Mouse (Mus musculus) limb, embryonic 13.5 days (tissue): ENCODE results near the gene Tnfrsf9. TPM values are rescaled to one million over a fixed set of nuclear protein-coding genes. Genes with fewer than 3 reads are reported as not detected.
A peak's percentile ranks its signal among the peaks of the same experiment; 100 is the strongest.

Experiments
- ATAC-seq: fragments of 200-750 bp; cut with Nextera tagmentation; 2 replicates; pipeline ENCODE4 v1.8.0; 2017; ENCODE audit warnings: low read depth, moderate number of reproducible peaks, moderate TSS enrichment; ENCODE audit not compliant: low FRiP score
- H3K27ac ChIP-seq: fragments of 300-500 bp; sonication (generic); 2 replicates; pipeline ENCODE4 v1.5.1; 2015; ENCODE audit warnings: inconsistent platforms, mild to moderate bottlenecking, moderate library complexity
- H3K27me3 ChIP-seq: fragments of 300-500 bp; sonication (generic); 2 replicates; pipeline ENCODE4 v1.6.1; 2015; ENCODE audit warnings: mild to moderate bottlenecking, inconsistent platforms
- H3K36me3 ChIP-seq: fragments of 300-500 bp; sonication (generic); 2 replicates; pipeline ENCODE4 v1.6.1; 2015; ENCODE audit warnings: inconsistent platforms, mild to moderate bottlenecking, moderate library complexity
- H3K4me1 ChIP-seq: fragments of 300-500 bp; sonication (generic); 2 replicates; pipeline ENCODE4 v1.6.1; 2015; ENCODE audit warnings: inconsistent platforms
- H3K4me2 ChIP-seq: fragments of 300-500 bp; sonication (generic); replicated peaks from 2 replicates; pipeline ENCODE4 v1.6.1; 2015; ENCODE audit warnings: inconsistent platforms, mild to moderate bottlenecking, moderate library complexity
- H3K4me3 ChIP-seq: fragments of 300-500 bp; sonication (generic); 2 replicates; pipeline ENCODE4 v1.5.1; 2015; ENCODE audit warnings: moderate library complexity, mild to moderate bottlenecking, inconsistent platforms
- H3K9ac ChIP-seq: fragments of 300-500 bp; sonication (generic); 2 replicates; pipeline ENCODE4 v1.6.1; 2015; ENCODE audit warnings: mild to moderate bottlenecking, inconsistent platforms
- H3K9me3 ChIP-seq: fragments of 300-500 bp; sonication (generic); 2 replicates; pipeline ENCODE4 v1.6.1; 2016; ENCODE audit warnings: inconsistent platforms
- WGBS: fragments of 180-500 bp; shearing (Covaris S2); methylation state at CpG from one replicate; pipeline ENCODE4 v1.1.7; 2015; 5-methylcytosine and 5-hydroxymethylcytosine counted together
- polyA plus RNA-seq: library from polyadenylated mRNA; unstranded; fragments of >200 nt; fragmentation: Nextera tagmentation; extraction: Ambion mirVana; gene quantifications from 2 replicates; pipeline ENCODE4 v1.2.1, GENCODE M21; 2015

Tnfrsf9 gene
- polyA plus RNA-seq, 1 experiment from 2014 or later, result 0.51 TPM

GRCm38 (mm10) chr4:150917336-150918027 lies 3.1 kb downstream of the Tnfrsf9 start:
- Histone ChIP-seq H3K4me2 (no peak overlapping the region), H3K27me3 (no peaks in the 10 kb centered on the region), H3K36me3 (no peaks in the 10 kb centered on the region), H3K27ac (no peak overlapping the region), H3K4me1 (peaks cover 17% of the 10 kb centered on the region), H3K9ac (no peak overlapping the region), H3K4me3 (no peak overlapping the region), H3K9me3 (no peaks in the 10 kb centered on the region)
- ATAC-seq, result no peak
- 75% methylated on average over 8 of the region's 8 CpGs for WGBS

GRCm38 (mm10) chr4:150921206-150921605 lies 6.8 kb downstream of the Tnfrsf9 start:
- 74% methylated on average over 8 of the region's 8 CpGs for WGBS
- Histone ChIP-seq H3K27me3 (no peaks in the 10 kb centered on the region), H3K4me2 (no peak overlapping the region), H3K9ac (no peak overlapping the region), H3K36me3 (no peaks in the 10 kb centered on the region), H3K4me3 (no peak overlapping the region), H3K4me1 (no peaks in the 10 kb centered on the region), H3K9me3 (no peaks in the 10 kb centered on the region; the same call in 1 of the 2 replicates), H3K27ac (no peak overlapping the region)
- no peak for ATAC-seq

GRCm38 (mm10) chr4:150924308-150924707 lies 9.9 kb downstream of the Tnfrsf9 start:
- peaks cover 5% of the 10 kb centered on the region; the same call in 1 of the 2 replicates for H3K27me3 ChIP-seq
- no peaks in the 10 kb centered on the region; the same call in 1 of the 2 replicates for H3K9me3 ChIP-seq
- no peak overlapping the region for H3K27ac ChIP-seq
- WGBS, result 81% methylated on average over 13 of the region's 13 CpGs
- no peak overlapping the region for H3K9ac ChIP-seq
- no peaks in the 10 kb centered on the region for H3K4me1 ChIP-seq
- H3K36me3 ChIP-seq, result no peaks in the 10 kb centered on the region
- ATAC-seq, result no peak
- no peak overlapping the region for H3K4me3 ChIP-seq
- no peak overlapping the region for H3K4me2 ChIP-seq

GRCm38 (mm10) chr4:150924936-150925335 lies 10.6 kb downstream of the Tnfrsf9 start:
- no peak for ATAC-seq
- Histone ChIP-seq H3K9me3 (no peaks in the 10 kb centered on the region; the same call in 1 of the 2 replicates), H3K27me3 (peaks cover 5% of the 10 kb centered on the region; the same call in 1 of the 2 replicates), H3K36me3 (no peaks in the 10 kb centered on the region), H3K9ac (no peak overlapping the region), H3K4me3 (no peak overlapping the region), H3K4me2 (no peak overlapping the region), H3K27ac (no peak overlapping the region), H3K4me1 (no peaks in the 10 kb centered on the region)
- WGBS, result 82% methylated on average over 6 of the region's 6 CpGs

- 55% methylated on average over 5 of the region's 5 CpGs for WGBS
- no peaks in the 10 kb centered on the region; the same call in 1 of the 2 replicates for H3K9me3 ChIP-seq
- no peak for ATAC-seq
- no peaks in the 10 kb centered on the region for H3K4me1 ChIP-seq
- H3K27me3 ChIP-seq, result peaks cover 5% of the 10 kb centered on the region; the same call in 1 of the 2 replicates
- no peaks in the 10 kb centered on the region for H3K36me3 ChIP-seq
- H3K4me3 ChIP-seq, result no peak overlapping the region
- H3K27ac ChIP-seq, result no peak overlapping the region
- H3K9ac ChIP-seq, result no peak overlapping the region
- H3K4me2 ChIP-seq, result no peak overlapping the region
Observed at GRCm38 (mm10) chr4:150925923-150926322, 11.6 kb downstream of the Tnfrsf9 start.

GRCm38 (mm10) chr4:150926924-150927705 lies 12.8 kb downstream of the Tnfrsf9 start:
- no peak overlapping the region for H3K4me2 ChIP-seq
- no peak overlapping the region for H3K27ac ChIP-seq
- H3K9ac ChIP-seq, result no peak overlapping the region
- H3K27me3 ChIP-seq, result peaks cover 5% of the 10 kb centered on the region; the same call in 1 of the 2 replicates
- no peaks in the 10 kb centered on the region for H3K4me1 ChIP-seq
- WGBS, result 56% methylated on average over 14 of the region's 14 CpGs
- no peak overlapping the region for H3K4me3 ChIP-seq
- no peak for ATAC-seq
- H3K9me3 ChIP-seq, result no peaks in the 10 kb centered on the region; the same call in 1 of the 2 replicates
- no peaks in the 10 kb centered on the region for H3K36me3 ChIP-seq

GRCm38 (mm10) chr4:150927789-150928188 lies 13.4 kb downstream of the Tnfrsf9 start:
- WGBS, result 59% methylated on average over 10 of the region's 10 CpGs
- ATAC-seq, result no peak
- H3K27me3 ChIP-seq, result peaks cover 5% of the 10 kb centered on the region; the same call in 1 of the 2 replicates

GRCm38 (mm10) chr4:150933503-150933902 lies 19.1 kb downstream of the Tnfrsf9 start:
- 68% methylated on average over 1 of the region's 1 CpGs for WGBS
- H3K36me3 ChIP-seq, result no peaks in the 10 kb centered on the region
- no peak overlapping the region for H3K4me2 ChIP-seq

More at GRCm38 (mm10) chr4:150927789-150928188, 13.4 kb downstream of the Tnfrsf9 start:
- Histone ChIP-seq H3K4me2 (no peak overlapping the region), H3K27ac (no peak overlapping the region), H3K9ac (no peak overlapping the region; the same call in 1 of the 2 replicates), H3K9me3 (no peaks in the 10 kb centered on the region; the same call in 1 of the 2 replicates), H3K36me3 (no peaks in the 10 kb centered on the region), H3K4me1 (no peaks in the 10 kb centered on the region), H3K4me3 (no peak overlapping the region)

GRCm38 (mm10) chr4:150937293-150938062 lies 23.1 kb downstream of the Tnfrsf9 start:
- no peak overlapping the region for H3K4me3 ChIP-seq
- no peak overlapping the region for H3K9ac ChIP-seq
- H3K36me3 ChIP-seq, result no peaks in the 10 kb centered on the region
- 73% methylated on average over 16 of the region's 16 CpGs for WGBS
- no peak for ATAC-seq
- H3K27ac ChIP-seq, result no peak overlapping the region
- no peaks in the 10 kb centered on the region for H3K9me3 ChIP-seq
- H3K4me2 ChIP-seq, result peak overlapping the region; percentile 15
- H3K4me1 ChIP-seq, result no peaks in the 10 kb centered on the region
- H3K27me3 ChIP-seq, result no peaks in the 10 kb centered on the region

More at GRCm38 (mm10) chr4:150933503-150933902, 19.1 kb downstream of the Tnfrsf9 start:
- no peak for ATAC-seq
- Histone ChIP-seq H3K9ac (no peak overlapping the region), H3K27ac (no peak overlapping the region), H3K9me3 (no peaks in the 10 kb centered on the region), H3K4me1 (no peaks in the 10 kb centered on the region), H3K4me3 (no peak overlapping the region), H3K27me3 (no peaks in the 10 kb centered on the region)

GRCm38 (mm10) chr4:150938063-150938452 lies 23.7 kb downstream of the Tnfrsf9 start:
- peak overlapping the region; percentile 15 for H3K4me2 ChIP-seq

GRCm38 (mm10) chr4:150939991-150940651 lies 25.8 kb downstream of the Tnfrsf9 start:
- Histone ChIP-seq H3K4me3 (no peak overlapping the region), H3K9ac (no peak overlapping the region), H3K4me2 (no peak overlapping the region), H3K27me3 (no peaks in the 10 kb centered on the region), H3K9me3 (no peaks in the 10 kb centered on the region), H3K36me3 (no peaks in the 10 kb centered on the region), H3K27ac (no peak overlapping the region), H3K4me1 (no peaks in the 10 kb centered on the region)
- 63% methylated on average over 13 of the region's 13 CpGs for WGBS
- ATAC-seq, result no peak

More at GRCm38 (mm10) chr4:150938063-150938452, 23.7 kb downstream of the Tnfrsf9 start:
- Histone ChIP-seq H3K4me1 (no peaks in the 10 kb centered on the region), H3K4me3 (no peak overlapping the region), H3K27me3 (no peaks in the 10 kb centered on the region), H3K27ac (no peak overlapping the region), H3K9me3 (no peaks in the 10 kb centered on the region), H3K36me3 (no peaks in the 10 kb centered on the region), H3K9ac (no peak overlapping the region)
- ATAC-seq, result no peak
- WGBS, result 62% methylated on average over 14 of the region's 14 CpGs
